Mouse (Mus musculus) gastrocnemius, adult 8-10 months (tissue): ENCODE data around the gene Intu. TPM values are rescaled to one million over a fixed set of nuclear protein-coding genes. Genes with fewer than 3 reads are reported as not detected.
A peak's percentile ranks its signal among the peaks of the same experiment; 100 is the strongest.

Experiments
- DNase-seq, 2 experiments: peaks; one replicate each; pipeline ENCODE4 v3.0.0; 2022; ENCODE audit warnings: low spot score in 2 of 2
- total RNA-seq, 4 experiments: library from RNA; stranded (reverse); gene quantifications; 2 replicates each; pipeline ENCODE4 v1.2.4; 2022

The Intu gene
- total RNA-seq, 4 experiments from 2014 or later: 1.3 to 3.6 (median 1.6) TPM

DNA sequence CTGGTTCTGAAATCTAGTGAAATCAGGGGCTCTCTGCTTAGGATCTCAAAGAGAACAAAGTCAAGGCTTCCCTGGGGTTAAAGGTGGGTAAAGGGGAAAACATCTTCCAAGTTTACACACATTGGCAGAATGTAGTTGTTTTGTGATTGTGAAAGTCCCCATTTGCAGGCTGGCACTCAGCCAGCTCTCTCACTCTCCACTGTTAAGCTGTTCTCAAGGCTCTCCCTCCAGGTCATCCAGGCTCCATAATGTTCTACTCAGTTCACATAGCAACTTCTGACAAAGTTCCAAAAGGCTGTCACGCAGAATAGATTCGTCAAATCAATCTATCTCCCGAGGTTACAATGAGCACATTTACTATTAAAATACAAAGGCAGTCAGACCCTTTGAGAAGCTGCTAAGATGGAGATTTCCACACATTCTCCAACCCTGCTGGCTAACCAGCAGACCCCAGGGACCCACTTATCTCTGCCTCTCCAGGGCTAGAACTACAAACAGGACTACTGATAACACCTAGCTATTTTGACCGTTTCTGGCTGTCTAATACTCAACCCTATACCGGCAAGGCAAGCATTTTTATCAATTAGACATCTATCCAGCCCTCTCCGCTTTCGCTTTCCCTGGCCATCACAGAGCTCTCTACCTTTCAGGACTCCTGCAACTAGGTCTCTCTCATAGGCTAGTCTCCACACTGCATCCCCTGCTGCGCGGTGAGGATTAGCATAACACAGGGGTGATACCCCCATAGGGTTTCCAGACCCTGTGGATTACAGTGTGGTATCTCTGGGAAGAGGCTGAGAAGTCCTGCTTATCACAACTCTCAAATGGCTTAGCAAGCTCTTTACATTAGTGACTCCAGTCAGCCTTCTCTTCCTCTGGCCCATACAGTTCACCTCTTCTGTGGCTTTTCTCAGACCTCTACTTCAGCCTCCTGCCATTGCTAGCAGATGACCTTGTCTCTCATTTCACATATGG, 2.8 kb upstream of the Intu start:
- DNase-seq: no peak

DNA sequence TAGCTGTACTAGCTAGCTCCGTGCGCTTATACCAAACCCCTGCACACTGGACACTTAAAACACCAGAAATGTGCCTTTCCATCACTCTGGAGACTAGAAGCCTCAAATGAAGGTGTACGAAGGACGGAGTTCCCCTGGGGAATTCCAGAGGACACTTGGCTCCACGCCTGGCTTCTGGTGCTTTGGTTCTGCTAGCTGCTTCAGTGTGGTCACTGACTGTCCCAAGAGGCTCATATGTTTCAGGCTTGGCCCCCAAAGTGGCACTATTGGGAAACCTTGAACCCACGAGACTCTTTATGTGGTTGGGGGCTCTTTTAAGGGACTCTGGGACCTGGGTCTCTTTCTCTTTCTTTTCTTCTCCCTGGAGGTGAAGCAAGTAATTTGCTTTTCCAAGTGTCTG, 2.1 kb upstream of the Intu start:
- no peak for DNase-seq

DNA sequence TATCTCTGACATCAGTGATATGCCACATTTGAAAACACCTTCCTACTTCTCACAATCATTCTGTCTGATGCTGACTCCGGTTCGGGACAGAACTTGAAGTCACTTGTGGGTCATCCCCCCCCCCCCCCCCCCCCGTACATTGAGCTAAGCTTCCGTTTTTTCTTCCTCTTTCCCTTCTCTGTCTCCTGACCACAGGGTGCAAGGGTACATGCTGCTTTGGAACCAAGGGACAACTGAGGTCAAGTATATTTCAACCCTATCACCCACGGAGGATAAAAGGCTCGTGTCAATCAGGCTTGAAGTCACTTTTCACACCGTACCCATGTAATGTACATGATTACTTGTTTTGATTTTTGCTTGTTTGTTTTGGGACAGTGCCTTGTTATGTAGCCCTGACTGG, 241 bp upstream of the Intu start:
- DNase-seq: no peak

DNA sequence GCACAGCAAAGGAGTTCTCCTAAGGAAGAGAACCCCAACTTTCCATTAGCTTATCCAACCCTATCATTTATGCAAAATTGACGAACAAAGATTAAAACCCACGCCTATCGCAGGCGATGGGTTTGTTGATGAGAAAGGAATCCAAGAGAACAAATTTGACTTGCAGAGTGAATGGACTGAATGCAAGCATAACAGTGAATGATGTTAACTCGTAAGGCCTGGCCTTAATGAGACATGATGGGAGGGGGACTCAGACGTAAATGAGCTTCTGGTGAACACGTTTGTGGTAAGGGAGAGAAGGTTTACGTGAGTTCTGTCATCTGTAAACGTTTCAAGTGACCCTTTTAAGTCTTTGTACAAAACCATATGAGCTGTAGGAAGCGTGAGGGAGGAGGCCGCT, 1.2 kb downstream of the Intu start:
- DNase-seq: no peak

DNA sequence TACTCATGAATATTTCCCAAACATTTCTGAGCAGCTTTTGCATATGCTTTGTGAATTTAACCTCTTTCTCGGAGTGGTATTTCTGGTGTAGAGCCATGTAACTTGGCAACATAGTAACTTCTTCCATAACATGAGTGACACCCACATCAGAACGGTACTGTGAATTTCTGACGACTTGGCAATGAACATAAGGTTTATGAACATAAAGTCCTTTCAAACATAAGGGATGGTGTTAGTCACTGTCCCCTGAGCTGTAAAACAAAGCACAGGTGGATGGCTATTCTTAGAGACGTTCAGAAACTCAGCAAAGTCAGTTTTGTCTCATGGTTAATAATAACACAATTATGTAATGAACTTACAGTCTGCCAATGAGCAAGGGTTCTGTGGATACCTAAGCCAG, 3.1 kb downstream of the Intu start:
- no peak for DNase-seq

DNA sequence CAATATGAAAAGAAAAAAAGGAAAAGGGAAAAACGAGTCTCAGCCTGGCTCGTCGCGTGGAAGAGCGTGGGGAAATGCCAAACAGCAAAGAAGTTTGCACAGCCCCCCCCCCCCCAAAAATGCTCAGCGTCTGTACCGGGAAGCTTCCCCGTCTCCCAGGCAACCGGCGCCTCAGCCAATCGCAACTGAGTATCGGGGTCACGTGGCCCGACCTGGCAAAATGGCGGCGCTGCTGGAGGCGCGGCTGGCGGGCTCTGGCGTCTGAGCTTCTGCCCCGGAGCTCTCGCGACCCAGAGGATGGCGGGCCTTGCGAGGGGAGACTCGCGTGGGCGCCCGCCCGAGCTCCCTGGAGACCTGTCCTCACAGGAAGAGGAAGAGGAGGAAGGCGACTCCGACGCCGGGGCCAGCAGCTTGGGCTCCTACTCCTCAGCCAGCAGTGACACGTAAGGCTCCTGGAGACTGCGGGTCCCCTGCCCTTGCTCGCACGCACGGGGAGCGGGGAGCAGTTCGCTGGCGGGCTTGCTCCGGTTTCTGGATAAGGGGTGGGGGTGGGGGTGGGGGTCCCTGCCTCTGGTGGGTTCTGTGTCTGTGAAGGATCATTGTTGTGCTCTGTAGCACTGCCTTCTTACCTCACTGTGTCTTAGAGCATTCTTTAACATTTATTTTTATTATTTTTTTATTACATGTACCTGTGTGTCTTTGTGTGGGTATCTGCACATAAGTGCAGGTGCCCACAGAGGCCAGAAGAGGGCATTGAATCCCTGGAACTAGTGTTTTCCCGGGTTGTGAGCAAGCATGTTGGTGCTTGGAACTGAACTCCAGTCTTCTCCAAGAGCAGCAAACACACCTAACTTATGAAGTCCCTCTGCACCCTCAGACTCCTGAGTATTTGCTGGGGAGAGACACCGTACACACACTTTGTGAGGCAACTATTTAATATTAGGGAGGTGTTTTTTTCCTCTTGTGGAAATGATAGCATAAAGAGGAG, 9.8 kb downstream of the Intu start:
- peak; percentile 77 to 81 for DNase-seq

DNA sequence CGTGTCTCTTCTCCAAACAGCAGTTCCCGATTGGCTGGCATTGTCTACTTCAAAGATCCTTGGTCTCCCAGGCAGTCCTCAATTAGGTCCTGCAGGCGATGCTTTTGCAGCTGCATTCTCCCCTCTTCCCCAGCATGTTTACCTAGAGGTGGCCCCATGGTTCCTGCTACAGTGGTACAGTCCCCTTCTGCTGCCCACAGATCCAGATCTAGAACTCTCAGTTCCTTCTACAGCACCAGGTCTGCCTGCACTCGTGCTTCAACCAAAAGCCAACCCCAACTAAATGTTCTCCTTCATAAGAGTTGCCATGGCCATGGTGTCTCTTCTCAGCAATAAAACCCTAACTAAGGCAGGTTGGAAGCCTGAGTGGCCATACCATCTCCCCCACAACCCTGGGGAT, 15.5 kb downstream of the Intu start:
- DNase-seq: no peak

DNA sequence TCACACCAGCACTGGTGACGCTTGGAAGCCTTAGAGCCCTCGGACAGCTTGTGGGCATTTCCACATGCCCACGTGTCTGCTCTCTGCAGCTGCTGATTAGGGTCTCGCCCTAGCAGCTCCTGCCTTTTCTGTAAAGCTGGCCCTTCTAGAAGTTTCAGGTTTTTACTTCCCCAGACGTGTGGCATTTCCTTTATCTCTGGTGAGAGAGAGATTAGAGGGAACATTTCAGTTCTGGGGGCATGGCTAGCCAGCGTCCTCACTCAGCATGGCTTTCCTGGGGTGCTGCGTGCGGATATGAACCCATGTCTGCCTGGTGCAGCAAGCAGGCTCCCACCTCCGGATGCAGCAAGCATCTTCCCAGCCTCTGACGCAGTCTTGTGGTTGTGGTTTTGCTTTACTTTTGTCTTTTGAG, 121.9 kb downstream of the Intu start:
- DNase-seq: no peak

DNA sequence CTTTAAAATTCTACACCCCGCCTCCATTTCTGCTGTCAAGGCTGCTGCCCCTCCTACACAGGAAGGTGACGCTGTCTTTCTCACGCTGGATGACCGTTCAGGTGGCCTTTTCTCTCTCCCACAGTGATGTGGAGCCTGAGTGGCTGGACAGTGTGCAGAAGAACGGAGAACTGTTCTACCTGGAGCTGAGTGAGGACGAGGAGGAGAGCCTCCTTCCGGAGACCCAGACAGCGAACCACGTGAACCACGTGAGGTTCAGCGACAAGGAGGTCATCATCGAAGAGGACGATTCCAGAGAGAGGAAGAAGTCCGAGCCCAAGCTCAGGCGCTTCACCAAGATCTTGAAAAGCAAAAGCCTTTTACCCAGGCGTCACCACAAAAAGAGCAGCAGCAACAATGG, 122.5 kb downstream of the Intu start:
- DNase-seq: no peak

DNA sequence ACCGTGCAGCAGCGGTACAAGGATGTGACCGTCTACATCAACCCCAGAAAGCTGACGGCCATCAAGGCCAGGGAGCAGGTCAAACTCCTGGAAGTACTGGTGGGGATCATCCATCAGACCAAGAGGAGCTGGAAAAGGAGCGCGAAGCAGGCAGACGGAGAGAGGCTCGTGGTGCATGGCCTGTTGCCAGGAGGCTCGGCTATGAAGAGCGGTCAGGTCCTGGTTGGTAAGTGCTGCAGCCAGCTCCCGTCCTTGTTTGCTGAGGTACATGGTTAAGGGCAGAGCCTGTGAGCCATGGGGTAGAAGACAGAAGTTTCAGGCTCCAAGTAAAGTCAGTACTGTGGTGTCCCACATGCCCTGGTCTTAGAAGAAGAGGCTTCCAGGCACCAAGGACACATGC, 122.9 kb downstream of the Intu start:
- no peak for DNase-seq

DNA sequence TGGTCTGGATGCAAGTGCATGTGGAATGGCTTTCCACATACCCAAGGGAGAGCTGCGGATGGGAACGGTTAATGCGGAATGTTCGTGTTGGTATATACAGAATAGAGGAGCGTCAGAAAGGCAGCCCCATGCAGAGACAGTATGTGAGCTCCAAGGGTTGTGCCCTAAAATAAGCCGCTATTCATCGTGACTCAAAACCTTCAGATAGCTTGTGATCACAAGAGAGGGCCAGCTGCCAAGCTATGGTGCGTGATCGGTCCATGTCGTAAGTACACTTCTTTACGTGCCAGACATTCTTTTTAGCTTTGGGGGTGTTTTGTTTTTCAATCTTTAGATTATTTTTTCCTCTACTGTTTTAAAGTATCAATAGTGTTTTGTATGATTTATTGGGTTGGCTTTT, 124.5 kb downstream of the Intu start:
- DNase-seq: no peak

DNA sequence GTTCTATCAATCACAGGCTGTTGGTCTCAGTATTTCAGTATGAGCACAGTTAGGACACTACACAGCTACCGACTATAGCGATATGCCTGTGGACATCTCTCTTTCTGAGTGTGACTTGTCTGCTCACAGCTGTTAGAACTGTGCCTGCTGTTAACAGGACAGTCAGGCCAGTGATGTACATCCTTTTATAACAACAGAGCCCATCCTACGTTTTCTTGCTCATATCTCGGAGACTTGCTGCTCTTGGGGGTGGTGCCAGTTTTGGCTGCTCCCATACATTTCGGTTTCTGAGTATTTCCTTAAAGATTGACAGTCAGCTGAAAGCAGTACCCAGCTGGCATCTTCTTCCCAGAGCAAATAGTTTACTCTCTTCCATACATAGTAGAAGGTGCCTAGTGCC, 125.3 kb downstream of the Intu start:
- no peak for DNase-seq

DNA sequence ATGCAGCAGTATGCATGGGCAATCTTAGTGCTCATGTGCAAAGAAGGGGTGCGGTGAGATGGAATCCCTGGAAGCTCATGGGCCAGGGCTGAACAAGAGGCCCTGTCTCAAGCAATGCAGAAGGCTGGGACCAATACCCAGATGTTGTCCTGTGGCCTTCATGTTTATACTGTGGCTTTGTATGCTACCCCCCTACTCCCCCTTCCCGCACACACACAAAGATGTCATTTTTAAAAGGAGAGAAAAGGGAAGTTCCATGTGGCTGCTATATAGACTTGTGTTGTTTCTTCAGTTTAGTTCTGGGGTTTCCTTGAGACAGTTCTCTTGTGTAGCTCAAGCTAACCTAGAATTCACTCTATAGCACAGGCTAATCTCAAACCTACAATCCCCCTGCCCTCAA, 129.1 kb downstream of the Intu start:
- no peak for DNase-seq

DNA sequence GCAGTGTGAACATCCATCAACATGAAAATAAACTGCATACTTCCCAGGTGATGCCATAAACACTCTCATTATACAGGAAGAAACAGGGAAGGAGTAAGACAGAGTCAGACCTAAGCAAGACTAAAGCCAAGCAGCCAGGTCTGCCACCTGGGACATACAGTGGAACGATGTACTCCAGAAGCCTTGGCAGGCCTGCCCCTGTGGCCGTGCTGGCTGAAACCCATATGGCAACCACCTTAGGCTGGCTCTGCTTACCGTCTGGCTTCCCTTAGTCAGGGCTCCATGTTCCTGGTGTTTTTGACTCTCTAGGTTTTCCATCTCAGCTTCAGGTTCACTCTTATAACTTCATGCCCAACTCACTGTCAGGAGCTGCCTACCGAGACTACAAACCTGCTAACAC, 135.0 kb downstream of the Intu start:
- DNase-seq: peak in 1 of 2 experiments; percentile 20

DNA sequence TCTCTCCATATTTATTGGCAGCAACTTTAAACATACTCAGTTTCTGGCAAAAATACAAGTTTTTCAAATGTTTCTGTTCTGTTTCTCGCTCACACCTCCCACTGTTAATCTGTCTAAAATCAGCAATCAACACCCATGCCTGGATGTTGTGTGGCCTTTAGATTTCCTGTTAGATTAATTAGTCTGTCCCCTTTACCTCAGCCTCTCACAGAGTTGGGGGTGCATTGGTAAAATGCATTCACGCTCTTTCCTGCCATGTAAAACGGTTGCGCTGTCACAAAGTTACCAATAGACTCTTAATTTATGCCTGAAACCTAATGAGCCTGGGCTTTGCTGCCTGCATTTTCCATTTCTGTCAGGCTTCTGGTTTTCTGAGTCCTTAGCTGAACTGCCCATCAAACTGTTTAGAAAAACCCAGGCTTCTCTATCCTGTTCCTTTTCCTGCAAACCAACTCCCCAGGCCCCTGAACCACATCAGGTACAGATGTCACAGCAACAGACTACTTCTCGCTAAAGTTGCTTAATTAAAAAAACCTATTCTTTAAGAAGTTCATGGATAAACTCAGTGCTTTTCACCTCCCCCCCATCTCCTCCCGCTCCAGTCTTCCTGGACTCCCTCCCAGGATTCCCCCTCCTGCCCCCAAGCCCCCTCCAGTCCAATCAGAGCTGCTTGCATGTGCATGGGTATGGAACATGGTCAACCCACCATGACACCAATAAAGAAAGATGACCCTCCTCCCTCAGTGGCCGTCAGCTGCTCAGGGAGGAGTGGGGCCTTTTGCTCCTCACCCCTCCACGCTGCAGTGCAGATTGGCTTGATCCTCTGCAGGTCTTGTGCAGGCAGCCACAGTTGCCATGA, 136.0 kb downstream of the Intu start:
- DNase-seq: no peak

DNA sequence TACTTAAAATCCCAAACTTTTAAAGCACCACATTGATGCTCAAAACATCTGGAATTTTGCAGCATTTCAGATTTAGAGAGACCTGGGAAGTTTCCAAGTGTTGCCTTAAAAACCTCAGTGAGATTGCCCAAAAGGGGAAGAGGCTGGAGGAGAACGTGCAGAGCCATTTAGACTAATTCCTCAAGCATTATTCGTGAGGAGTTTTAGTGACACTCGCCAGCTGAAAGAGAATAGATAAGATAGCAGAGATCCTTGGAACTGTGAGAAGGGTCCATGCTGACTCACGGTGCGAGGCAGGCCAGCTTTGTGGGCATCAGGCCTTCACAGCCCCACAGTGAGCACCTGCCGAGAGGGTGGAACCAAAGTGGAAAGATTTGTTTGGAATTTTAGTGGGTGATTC, 137.8 kb downstream of the Intu start:
- DNase-seq: no peak

DNA sequence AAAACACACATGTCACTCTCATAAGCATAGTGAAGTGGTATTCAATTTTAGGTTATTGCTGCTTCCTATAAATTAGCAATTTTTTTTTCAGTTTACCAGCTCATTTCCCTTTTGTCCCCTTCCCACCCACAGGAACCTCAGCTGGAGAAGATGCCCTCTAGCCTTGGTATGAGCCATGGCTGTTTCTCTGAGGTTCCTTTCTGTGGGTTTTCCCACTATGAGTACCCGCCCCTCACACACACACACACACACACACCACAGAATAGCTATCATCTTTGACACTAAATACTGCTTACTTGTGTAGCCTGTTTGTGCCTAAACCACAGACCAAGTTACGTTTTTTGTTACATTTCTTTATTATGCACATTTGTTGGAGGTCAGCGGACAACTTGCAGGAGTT, 138.3 kb downstream of the Intu start:
- DNase-seq: no peak

DNA sequence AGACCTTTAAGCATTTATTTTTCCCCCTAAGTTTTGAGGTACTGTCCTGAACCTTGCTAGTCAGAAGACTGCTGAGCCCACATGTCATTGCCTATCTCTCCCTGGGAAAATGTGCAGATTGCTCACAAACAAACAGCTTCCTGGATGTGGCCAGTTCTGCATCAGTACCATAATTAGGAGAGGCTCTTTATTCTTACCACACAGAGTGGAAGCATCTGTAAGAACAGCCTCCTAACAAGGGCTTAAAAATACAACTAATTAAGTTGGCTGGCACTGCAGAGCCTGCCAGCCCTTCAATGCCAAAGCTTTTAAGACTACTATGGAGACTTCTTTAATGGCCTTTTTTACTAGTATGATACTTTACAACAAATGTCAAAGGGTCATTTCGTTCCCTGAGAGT, 142.4 kb downstream of the Intu start:
- no peak for DNase-seq

DNA sequence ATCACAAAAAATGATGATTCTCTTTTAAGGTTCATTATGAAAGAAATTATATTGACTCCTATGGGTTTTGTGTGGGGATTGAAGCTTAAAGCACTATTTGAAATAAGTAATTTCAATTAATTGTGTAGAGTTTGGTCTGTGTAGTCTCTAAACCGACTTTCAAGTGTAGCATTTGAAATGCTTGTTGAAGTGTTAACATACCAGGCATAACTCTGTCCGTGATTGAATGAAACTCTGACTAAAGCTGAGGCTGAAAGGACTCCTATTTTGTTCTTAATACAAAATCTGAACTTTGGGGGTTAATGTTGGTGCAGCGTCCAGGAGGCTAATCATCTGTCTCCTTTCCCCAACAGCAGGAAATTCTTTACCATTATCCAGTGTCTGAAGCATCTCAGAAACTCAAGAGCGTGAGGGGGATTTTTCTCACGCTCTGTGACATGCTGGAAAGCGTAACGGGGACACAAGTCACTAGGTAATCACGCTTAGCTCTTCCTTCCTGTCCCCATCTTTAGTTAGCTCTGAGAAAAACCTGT, 143.9 kb downstream of the Intu start:
- DNase-seq: no peak

DNA sequence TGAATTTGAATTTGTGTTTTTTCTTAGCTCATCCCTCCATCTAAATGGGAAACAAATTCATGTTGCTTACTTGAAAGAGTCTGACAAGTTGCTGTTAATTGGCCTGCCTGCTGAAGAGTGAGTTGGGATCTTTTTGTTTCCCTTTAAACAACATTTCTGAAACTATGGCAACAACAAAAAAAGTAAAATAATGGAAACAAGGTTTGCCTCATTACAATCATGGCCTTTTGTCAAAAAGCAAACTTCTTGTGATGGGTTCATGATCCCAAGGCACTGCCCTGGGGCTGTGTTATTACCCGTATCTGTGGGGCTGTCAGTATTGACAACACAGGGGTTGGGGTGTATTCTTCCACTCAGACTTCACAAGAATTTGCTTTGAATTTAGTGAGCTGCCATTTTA, 147.8 kb downstream of the Intu start:
- DNase-seq: no peak

DNA sequence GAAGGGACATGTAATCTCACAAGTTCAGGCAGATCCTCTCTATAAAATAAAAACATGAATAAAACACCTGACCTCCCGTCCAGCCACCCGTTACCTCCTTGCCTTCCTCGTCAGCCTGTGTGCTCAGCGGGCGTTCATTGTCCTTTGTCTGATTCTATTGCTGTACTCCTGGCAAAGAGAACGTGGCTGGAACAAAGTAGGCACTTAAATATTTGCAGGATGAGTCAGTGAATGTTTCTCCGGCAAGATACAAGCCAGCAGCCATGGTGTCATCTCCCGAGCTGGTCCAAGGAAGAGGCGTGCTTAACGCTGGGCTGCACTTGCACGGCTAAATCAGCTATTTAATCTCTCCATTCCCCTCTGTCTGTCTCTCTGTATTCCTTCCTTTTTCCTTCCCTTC, 151.3 kb downstream of the Intu start:
- DNase-seq: peak in 1 of 2 experiments; percentile 12
